ENCODE assay signal across 11 mouse cellular contexts in genomic region chr2:10215876-10216565, GRCm38 (mm10).
DNase-seq lines count a peak whose midpoint lies in the region; ATAC-seq and TF ChIP-seq lines count a peak whose summit lies in the region.
"Had no signal": no experiment of that assay in that cellular context is flagged by ENCODE, and none has a peak within 500 bp of the region (broad histone marks: within the 10 kb centered on the region; RNA-seq: fewer than 3 reads in every experiment).

No protein-coding gene starts in this region.

- no peak overlapping the region for H3K4me3 ChIP-seq in layer of hippocampus, adult 2 months
- H3K4me3 ChIP-seq in forebrain, embryonic 14.5 days (ENCODE audit: low read depth, low read length): no peak overlapping the region
- no peak overlapping the region for H3K4me3 ChIP-seq in midbrain, embryonic 16.5 days (ENCODE audit: low read depth, low read length)
- no peak overlapping the region for H3K4me3 ChIP-seq in embryonic facial prominence, embryonic 10.5 days

- DNase-seq in adrenal gland, adult 8-10 months: peak; percentile 12
- DNase-seq in adrenal gland, postnatal 4 days (ENCODE audit: low spot score in 2 of 2): no peak
- no peak for DNase-seq in layer of hippocampus, adult 2 months (ENCODE audit: low spot score in 2 of 2)
- no peak for DNase-seq in layer of hippocampus, adult 8-10 months (ENCODE audit: low spot score in 2 of 2)
- no peak for DNase-seq in forebrain, embryonic 14.5 days (ENCODE audit: low spot score)
- no peak for DNase-seq in embryonic facial prominence, embryonic 10.5 days (ENCODE audit: low spot score)
- no peak for DNase-seq in cerebellum, postnatal 14 days
- DNase-seq: thymus, postnatal 4 days had no signal

- no peaks in the 10 kb centered on the region for H3K36me3 ChIP-seq in forebrain, embryonic 14.5 days (ENCODE audit: control insufficient read depth, insufficient read depth, low read length)
- H3K36me3 ChIP-seq in midbrain, embryonic 16.5 days (ENCODE audit: control insufficient read depth, insufficient read depth, low read length): no peaks in the 10 kb centered on the region
- H3K36me3 ChIP-seq in embryonic facial prominence, embryonic 10.5 days (replicated peaks): no peaks in the 10 kb centered on the region
- H3K36me3 ChIP-seq: G1E had no signal

- no peaks in the 10 kb centered on the region for H3K4me1 ChIP-seq in forebrain, embryonic 14.5 days (ENCODE audit: control insufficient read depth, insufficient read depth, low read length)
- H3K4me1 ChIP-seq in midbrain, embryonic 16.5 days (ENCODE audit: control insufficient read depth, insufficient read depth, low read length): 0 out of 2 replicates have a peak, but pooled peaks cover 4% of the 10 kb centered on the region
- peaks cover 10% of the 10 kb centered on the region for H3K4me1 ChIP-seq in embryonic facial prominence, embryonic 10.5 days

- H3K4me2 ChIP-seq in forebrain, embryonic 14.5 days (ENCODE audit: low read length): no peak overlapping the region
- H3K4me2 ChIP-seq in midbrain, embryonic 16.5 days (ENCODE audit: low read length): no peak overlapping the region

- H3K27me3 ChIP-seq in forebrain, embryonic 14.5 days (replicated peaks; ENCODE audit: control insufficient read depth, insufficient read depth, low read length): no peaks in the 10 kb centered on the region
- H3K27me3 ChIP-seq in midbrain, embryonic 16.5 days (ENCODE audit: control insufficient read depth, insufficient read depth, low read depth, low read length): no peaks in the 10 kb centered on the region
- H3K27me3 ChIP-seq in embryonic facial prominence, embryonic 10.5 days (replicated peaks; ENCODE audit: low read depth, poor library complexity, severe bottlenecking): no peaks in the 10 kb centered on the region

- H3K9ac ChIP-seq in forebrain, embryonic 14.5 days (ENCODE audit: low read length): no peak overlapping the region
- no peak overlapping the region for H3K9ac ChIP-seq in midbrain, embryonic 16.5 days (ENCODE audit: low read depth, low read length)

- ATAC-seq in forebrain, embryonic 14.5 days: peak; percentile 60
- 0 out of 2 replicates have a peak, but pooled peaks have one; percentile 50 for ATAC-seq in midbrain, embryonic 16.5 days

- no peak for TF ChIP-seq CTCF in layer of hippocampus, adult 2 months (conservative IDR thresholded peaks at IDR 0.05)

- WGBS in forebrain, embryonic 14.5 days: 72% methylated on average over 7 of the region's 7 CpGs
- 80% methylated on average over 7 of the region's 7 CpGs for WGBS in midbrain, embryonic 16.5 days
- WGBS in embryonic facial prominence, embryonic 10.5 days: 83% methylated on average over 7 of the region's 7 CpGs

- peak overlapping the region; percentile 80 for H3K27ac ChIP-seq in layer of hippocampus, adult 2 months
- 0 out of 2 replicates have a peak overlapping the region, but pooled peaks have one; percentile 9 for H3K27ac ChIP-seq in forebrain, embryonic 14.5 days (ENCODE audit: low read depth, low read length)
- no peak overlapping the region for H3K27ac ChIP-seq in midbrain, embryonic 16.5 days (ENCODE audit: low read length)
- H3K27ac ChIP-seq in embryonic facial prominence, embryonic 10.5 days (replicated peaks): no peak overlapping the region; the same call in 1 of the 2 replicates
- H3K27ac ChIP-seq: macrophage had no signal

- no peaks in the 10 kb centered on the region for H3K9me3 ChIP-seq in forebrain, embryonic 14.5 days (replicated peaks; ENCODE audit: control insufficient read depth, low read length)
- H3K9me3 ChIP-seq in midbrain, embryonic 16.5 days (replicated peaks; ENCODE audit: control insufficient read depth, low read length, poor library complexity, severe bottlenecking): no peaks in the 10 kb centered on the region
- no peaks in the 10 kb centered on the region for H3K9me3 ChIP-seq in embryonic facial prominence, embryonic 10.5 days
- H3K9me3 ChIP-seq: G1E had no signal

Comparison
In these comparisons a context has a peak if more than half of its experiments do, and no peak if none do; other contexts are left out.
1. H3K27ac ChIP-seq: peak in layer of hippocampus, adult 2 months (single experiment) and forebrain, embryonic 14.5 days (single experiment); none in midbrain, embryonic 16.5 days (single experiment) and embryonic facial prominence, embryonic 10.5 days (single experiment).